Mouse (Mus musculus) heart, embryonic 16.5 days (tissue): ENCODE results near the gene Abcc4. TPM values are rescaled to one million over a fixed set of nuclear protein-coding genes. Genes with fewer than 3 reads are reported as not detected.

Experiments
- ATAC-seq: fragments of 200-750 bp; cut with Nextera tagmentation; replicated peaks from 2 replicates; pipeline ENCODE4 v1.8.0; 2017; ENCODE audit warnings: moderate number of reproducible peaks; ENCODE audit not compliant: insufficient read depth, low FRiP score; ENCODE audit errors: extremely low read depth
- H3K27ac ChIP-seq: fragments of 300-500 bp; sonication (generic); 2 replicates; pipeline ENCODE4 v1.5.1; 2014; ENCODE audit warnings: mild to moderate bottlenecking, low read length, control low read depth, moderate library complexity
- H3K27me3 ChIP-seq: fragments of 300-500 bp; sonication (generic); 2 replicates; pipeline ENCODE4 v1.6.1; 2014; ENCODE audit warnings: low read length, mixed read lengths; ENCODE audit not compliant: control insufficient read depth, insufficient read depth
- H3K36me3 ChIP-seq: fragments of 300-500 bp; sonication (generic); 2 replicates; pipeline ENCODE4 v1.6.1; 2014; ENCODE audit not compliant: control insufficient read depth, insufficient read depth
- H3K4me1 ChIP-seq: fragments of 300-500 bp; sonication (generic); 2 replicates; pipeline ENCODE4 v1.6.1; 2014; ENCODE audit warnings: low read length, mixed read lengths; ENCODE audit not compliant: control insufficient read depth, insufficient read depth
- H3K4me2 ChIP-seq: fragments of 300-500 bp; sonication (generic); 2 replicates; pipeline ENCODE4 v1.6.1; 2014; ENCODE audit warnings: low read depth, mild to moderate bottlenecking, control low read depth, low read length
- H3K4me3 ChIP-seq: fragments of 300-500 bp; sonication (generic); 2 replicates; pipeline ENCODE4 v1.5.1; 2014; ENCODE audit warnings: mild to moderate bottlenecking, control low read depth, low read length
- H3K9ac ChIP-seq: fragments of 300-500 bp; sonication (generic); 2 replicates; pipeline ENCODE4 v1.6.1; 2014; ENCODE audit warnings: low read length, control low read depth
- H3K9me3 ChIP-seq: fragments of 300-500 bp; sonication (generic); replicated peaks from 2 replicates; pipeline ENCODE4 v1.6.1; 2016; ENCODE audit warnings: low read length; ENCODE audit not compliant: control insufficient read depth
- WGBS: fragments of 180-500 bp; shearing (Covaris S2); extraction: QIAGEN DNeasy Blood & Tissue Kit; methylation state at CpG from one replicate; pipeline ENCODE4 v1.1.7; 2014; 5-methylcytosine and 5-hydroxymethylcytosine counted together
- polyA plus RNA-seq: library from polyadenylated mRNA; unstranded; fragments of >200 nt; fragmentation: Nextera tagmentation; extraction: Ambion mirVana; gene quantifications from 2 replicates; pipeline ENCODE4 v1.2.1, GENCODE M21; 2015

Gene Abcc4
- polyA plus RNA-seq, 1 experiment from 2014 or later, result 1.6 TPM

- H3K4me1 ChIP-seq, result no peaks in the 10 kb centered on the region
- WGBS, result 64% methylated on average over 6 of the region's 6 CpGs
- H3K36me3 ChIP-seq, result no peaks in the 10 kb centered on the region
- H3K9me3 ChIP-seq, result no peaks in the 10 kb centered on the region
- no peaks in the 10 kb centered on the region for H3K27me3 ChIP-seq
- H3K4me3 ChIP-seq, result no peak overlapping the region
- no peak overlapping the region for H3K27ac ChIP-seq
- no peak overlapping the region for H3K4me2 ChIP-seq
- H3K9ac ChIP-seq, result no peak overlapping the region
- no peak for ATAC-seq
These were observed 105.3 kb downstream of the Abcc4 start for GRCm38 (mm10) chr14:118600746-118601145.

DNA sequence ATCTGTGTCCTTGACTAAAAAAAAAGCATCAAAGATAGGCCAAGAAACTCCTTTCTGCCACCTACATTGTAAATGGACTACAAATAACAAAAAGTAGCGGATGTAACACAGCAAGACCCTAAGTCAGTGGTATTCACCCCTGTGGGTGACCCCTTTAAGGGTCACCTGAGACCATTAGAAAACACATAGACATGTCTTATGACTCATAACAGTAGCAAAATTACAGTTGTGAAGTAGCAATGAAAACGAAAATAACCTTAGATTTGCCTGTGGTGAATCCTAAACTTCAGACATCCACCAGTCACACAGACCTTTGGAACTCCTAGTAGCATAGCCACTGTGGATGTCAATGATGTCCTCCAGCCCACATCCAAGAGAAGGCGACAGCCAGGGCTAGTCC lies 107.3 kb downstream of the Abcc4 start:
- H3K9me3 ChIP-seq, result no peaks in the 10 kb centered on the region
- no peaks in the 10 kb centered on the region for H3K4me1 ChIP-seq
- no peak overlapping the region for H3K27ac ChIP-seq
- no peaks in the 10 kb centered on the region for H3K27me3 ChIP-seq
- no peak overlapping the region for H3K4me2 ChIP-seq
- no peak overlapping the region for H3K4me3 ChIP-seq
- ATAC-seq, result no peak
- H3K36me3 ChIP-seq, result no peaks in the 10 kb centered on the region
- WGBS, result 89% methylated on average over 3 of the region's 3 CpGs
- H3K9ac ChIP-seq, result no peak overlapping the region

DNA sequence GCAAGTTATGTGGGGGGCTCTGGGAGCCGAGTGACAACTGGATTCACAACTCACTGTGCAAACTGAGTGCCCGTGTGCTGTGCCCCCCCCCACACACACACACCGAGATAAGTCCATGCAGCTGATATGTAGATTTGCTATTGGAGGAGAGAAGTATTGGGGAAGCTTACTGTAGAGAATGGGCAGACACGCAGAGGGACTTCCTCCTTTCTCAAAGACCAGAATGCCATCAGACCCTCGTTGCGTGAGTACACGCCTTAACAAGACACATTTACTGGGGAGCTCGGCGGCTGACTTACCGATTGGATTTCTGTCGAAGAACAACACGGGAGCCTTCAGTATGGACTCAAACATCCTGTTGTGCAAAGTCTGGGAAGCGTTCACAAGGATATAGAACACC lies 111.6 kb downstream of the Abcc4 start:
- Histone ChIP-seq H3K9ac (no peak overlapping the region), H3K27ac (no peak overlapping the region)

GRCm38 (mm10) chr14:118591477-118592403 lies 114.3 kb downstream of the Abcc4 start:
- Histone ChIP-seq H3K36me3 (no peaks in the 10 kb centered on the region), H3K9me3 (no peaks in the 10 kb centered on the region), H3K4me3 (no peak overlapping the region), H3K27ac (no peak overlapping the region), H3K4me1 (no peaks in the 10 kb centered on the region), H3K27me3 (peaks cover 3% of the 10 kb centered on the region; the same call in 1 of the 2 replicates), H3K9ac (no peak overlapping the region), H3K4me2 (no peak overlapping the region)
- no peak for ATAC-seq
- 45% methylated on average over 20 of the region's 20 CpGs for WGBS

More for the DNA sequence above, 111.6 kb downstream of the Abcc4 start:
- WGBS, result 60% methylated on average over 13 of the region's 13 CpGs
- H3K9me3 ChIP-seq, result no peaks in the 10 kb centered on the region
- no peaks in the 10 kb centered on the region for H3K4me1 ChIP-seq
- H3K4me3 ChIP-seq, result no peak overlapping the region
- H3K4me2 ChIP-seq, result 0 out of 2 replicates have a peak overlapping the region, but pooled peaks have one; percentile 10
- H3K36me3 ChIP-seq, result no peaks in the 10 kb centered on the region
- peaks cover 3% of the 10 kb centered on the region; the same call in 1 of the 2 replicates for H3K27me3 ChIP-seq
- ATAC-seq, result no peak

GRCm38 (mm10) chr14:118582333-118582941 lies 123.6 kb downstream of the Abcc4 start:
- Histone ChIP-seq H3K4me1 (no peaks in the 10 kb centered on the region), H3K27me3 (no peaks in the 10 kb centered on the region), H3K4me2 (no peak overlapping the region), H3K9ac (no peak overlapping the region), H3K4me3 (no peak overlapping the region), H3K36me3 (no peaks in the 10 kb centered on the region), H3K27ac (no peak overlapping the region), H3K9me3 (no peaks in the 10 kb centered on the region)
- 76% methylated on average over 8 of the region's 8 CpGs for WGBS
- ATAC-seq, result no peak

DNA sequence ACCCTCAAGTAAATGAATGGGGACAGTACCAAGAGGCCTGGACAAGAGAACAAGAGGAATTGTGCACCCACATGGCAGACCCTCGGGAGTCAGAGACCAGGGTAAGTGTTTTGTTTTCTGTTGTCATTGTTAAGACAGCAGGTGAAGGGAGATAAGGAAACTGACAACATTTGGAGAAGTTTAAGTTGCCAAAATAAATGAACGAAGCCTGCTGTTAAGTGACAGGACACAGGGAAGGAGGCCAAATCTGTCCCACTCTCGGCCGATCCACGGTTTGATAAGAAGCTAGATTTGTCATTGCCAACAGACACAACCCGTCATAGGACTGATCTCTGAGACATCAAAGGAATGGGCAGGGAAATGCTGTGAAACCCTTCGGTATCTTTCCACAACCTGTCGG lies 124.3 kb downstream of the Abcc4 start:
- ATAC-seq, result no peak
- Histone ChIP-seq H3K4me2 (no peak overlapping the region), H3K27ac (no peak overlapping the region), H3K4me1 (no peaks in the 10 kb centered on the region), H3K36me3 (no peaks in the 10 kb centered on the region), H3K9me3 (no peaks in the 10 kb centered on the region), H3K9ac (no peak overlapping the region), H3K4me3 (no peak overlapping the region), H3K27me3 (no peaks in the 10 kb centered on the region)
- WGBS, result 17% methylated on average over 8 of the region's 8 CpGs

DNA sequence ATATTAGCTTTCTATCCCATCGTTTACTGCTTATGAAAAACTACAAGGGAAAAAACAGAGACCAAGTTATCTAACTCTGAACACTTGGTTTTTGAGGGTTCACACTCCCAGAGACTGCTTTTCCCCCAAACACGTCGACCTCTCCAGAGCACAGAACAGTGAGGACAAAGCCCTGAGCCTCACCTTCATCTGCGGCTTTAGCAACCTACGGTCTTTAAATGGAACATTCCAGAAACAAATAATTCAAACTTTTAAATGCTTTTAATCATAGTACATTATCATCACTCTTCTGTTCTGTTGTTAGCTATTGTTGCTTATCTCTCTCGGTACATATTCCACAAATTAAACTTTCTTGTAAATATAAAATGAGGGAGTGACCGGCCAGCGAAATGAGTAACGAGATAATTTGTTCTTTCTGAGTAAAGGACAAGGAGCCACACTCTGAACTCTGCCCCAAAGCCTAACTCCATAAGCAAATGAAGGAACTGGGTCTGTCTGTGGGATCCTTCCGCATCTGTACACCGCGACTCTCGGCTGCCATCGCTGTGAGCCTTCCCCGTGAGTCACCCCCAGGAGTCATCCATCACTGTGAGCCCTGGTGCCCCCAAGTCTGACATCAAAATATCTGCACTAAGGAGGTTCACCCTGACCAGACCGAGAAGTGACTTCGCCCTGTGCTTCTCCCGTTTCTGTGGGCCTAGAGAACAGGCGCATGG lies 126.8 kb downstream of the Abcc4 start:
- ATAC-seq, result no peak
- no peaks in the 10 kb centered on the region for H3K36me3 ChIP-seq
- 82% methylated on average over 19 of the region's 19 CpGs for WGBS
- no peak overlapping the region for H3K9ac ChIP-seq
- H3K4me2 ChIP-seq, result no peak overlapping the region
- H3K4me1 ChIP-seq, result no peaks in the 10 kb centered on the region
- H3K27ac ChIP-seq, result no peak overlapping the region
- no peaks in the 10 kb centered on the region for H3K9me3 ChIP-seq
- H3K4me3 ChIP-seq, result no peak overlapping the region
- no peaks in the 10 kb centered on the region for H3K27me3 ChIP-seq

DNA sequence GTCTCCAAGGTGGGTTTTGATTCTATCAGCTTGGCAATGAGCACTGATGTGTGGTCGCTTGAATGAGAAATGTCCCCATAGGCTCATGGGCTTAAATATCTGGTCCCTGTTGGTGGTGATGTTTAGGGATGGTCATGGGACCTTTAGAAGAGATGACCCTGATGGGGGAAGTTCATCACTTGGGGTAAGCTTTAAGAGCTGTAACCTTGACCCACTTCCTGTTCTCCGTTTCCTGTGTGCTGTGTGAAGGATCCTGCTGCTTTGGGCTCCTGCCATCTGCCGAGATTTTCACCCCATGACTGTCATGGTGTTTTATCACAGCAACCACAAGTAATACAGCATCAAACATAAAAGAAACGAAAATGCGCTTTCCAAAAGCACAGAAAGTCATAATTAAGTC lies 128.1 kb downstream of the Abcc4 start:
- H3K27ac ChIP-seq, result no peak overlapping the region
- ATAC-seq, result no peak
- H3K4me3 ChIP-seq, result no peak overlapping the region
- no peaks in the 10 kb centered on the region for H3K27me3 ChIP-seq
- no peaks in the 10 kb centered on the region for H3K4me1 ChIP-seq
- no peaks in the 10 kb centered on the region for H3K9me3 ChIP-seq
- WGBS, result 82% methylated on average over 5 of the region's 5 CpGs
- H3K36me3 ChIP-seq, result no peaks in the 10 kb centered on the region
- no peak overlapping the region for H3K4me2 ChIP-seq
- no peak overlapping the region for H3K9ac ChIP-seq
